27 mouse cellular contexts compared by ENCODE assay signal in the genomic region with DNA sequence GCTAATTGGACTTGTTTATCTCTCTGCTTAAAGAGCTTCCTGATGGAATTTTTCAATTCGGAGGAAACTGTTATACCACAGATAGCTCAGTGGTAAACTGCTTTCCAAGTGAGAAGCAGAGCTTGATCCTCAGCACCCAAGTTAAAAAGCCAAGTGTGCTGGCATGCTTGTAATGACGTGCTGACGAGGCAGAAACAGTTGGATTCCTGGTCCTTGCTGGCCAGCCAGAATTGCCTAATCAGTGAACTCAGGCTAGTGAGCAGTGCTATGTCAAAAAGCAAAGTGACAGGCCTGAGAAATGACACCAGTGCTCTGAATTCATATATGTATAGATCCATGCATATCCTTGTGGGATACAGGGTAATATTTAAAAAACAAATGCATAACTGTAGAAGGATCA.
DNase-seq lines count a peak whose midpoint lies in the region; ATAC-seq and TF ChIP-seq lines count a peak whose summit lies in the region.
"Had no signal": no experiment of that assay in that cellular context is flagged by ENCODE, and none has a peak within 500 bp of the region (broad histone marks: within the 10 kb centered on the region; RNA-seq: fewer than 3 reads in every experiment).

No protein-coding gene starts in this region.

- no peak for TF ChIP-seq POLR2A in lung, adult 2 months (IDR thresholded peaks at IDR 0.05; ENCODE audit: borderline replicate concordance, extremely low read depth, low read depth, low read length)

- no peaks in the 10 kb centered on the region for H3K9me3 ChIP-seq in heart, embryonic 10.5 days
- no peaks in the 10 kb centered on the region for H3K9me3 ChIP-seq in heart, embryonic 12.5 days (replicated peaks)
- no peaks in the 10 kb centered on the region for H3K9me3 ChIP-seq in lung, postnatal 0 days (ENCODE audit: low read length)
- H3K9me3 ChIP-seq: embryonic facial prominence, embryonic 12.5 days; embryonic facial prominence, embryonic 15.5 days; forebrain, embryonic 15.5 days had no signal

- TF ChIP-seq CTCF in lung, postnatal 0 days (IDR thresholded peaks at IDR 0.05): no peak
- no peak for TF ChIP-seq CTCF in lung, adult 2 months (IDR thresholded peaks at IDR 0.05; ENCODE audit: insufficient read depth, low read length)

- intact Hi-C loops in heart, postnatal 10 days (cut with DNase I): no loop called here

- no peak for TF ChIP-seq EP300 in lung, postnatal 0 days (IDR thresholded peaks at IDR 0.05)

- 25% methylated on average over 3 of the region's 3 CpGs for WGBS in heart, embryonic 10.5 days
- WGBS in heart, embryonic 12.5 days: 15% methylated on average over 3 of the region's 3 CpGs
- WGBS in lung, postnatal 0 days: 40% methylated on average over 3 of the region's 3 CpGs
- 53% methylated on average over 3 of the region's 3 CpGs for whole genome bisulfite sequencing in lung, adult 2 months

- ATAC-seq in heart, embryonic 12.5 days (ENCODE audit: insufficient number of reproducible peaks, low FRiP score): no peak
- ATAC-seq in lung, postnatal 0 days: no peak
- ATAC-seq: forebrain, embryonic 15.5 days; hindbrain, postnatal 0 days; inflammation-experienced regulatory T-cells, adult 6 months; intestine, embryonic 16.5 days; Patski had no signal

- no peak overlapping the region for H3K4me2 ChIP-seq in heart, embryonic 12.5 days
- H3K4me2 ChIP-seq in lung, postnatal 0 days (replicated peaks; ENCODE audit: low read depth, low read length): no peak overlapping the region
- H3K4me2 ChIP-seq: embryonic facial prominence, embryonic 12.5 days; embryonic facial prominence, embryonic 15.5 days; forebrain, embryonic 15.5 days; heart, embryonic 13.5 days; hindbrain, embryonic 14.5 days had no signal

- H3K9ac ChIP-seq in heart, embryonic 12.5 days: no peak overlapping the region
- no peak overlapping the region for H3K9ac ChIP-seq in lung, postnatal 0 days (replicated peaks; ENCODE audit: low read depth)
- H3K9ac ChIP-seq: embryonic facial prominence, embryonic 12.5 days; embryonic facial prominence, embryonic 15.5 days; forebrain, embryonic 15.5 days; heart, embryonic 13.5 days; hindbrain, embryonic 14.5 days had no signal

- peak; percentile 17 to 24 for DNase-seq in heart, adult 18-20 months
- DNase-seq in heart, embryonic 10.5 days (ENCODE audit: low spot score): no peak
- DNase-seq in heart, postnatal 10 days: peak; percentile 15 to 27
- peak; percentile 7 for DNase-seq in lung, postnatal 0 days (ENCODE audit: low spot score)
- no peak for DNase-seq in lung, adult 2 months
- DNase-seq in lung, postnatal 36 days: peak; percentile 2
- DNase-seq in thymus, postnatal 25 days: no peak
- DNase-seq: adrenal gland, adult 2 months; adrenal gland, postnatal 14 days; B cell, adult 2 months; cerebellum, adult 11 months; cerebellum, adult 2 months; cerebellum, adult 9-11 months; cerebellum, postnatal 25 days; gastrocnemius, postnatal 25 days had no signal

- no peaks in the 10 kb centered on the region; the same call in 1 of the 2 replicates for H3K36me3 ChIP-seq in heart, embryonic 10.5 days
- no peaks in the 10 kb centered on the region for H3K36me3 ChIP-seq in heart, embryonic 12.5 days
- H3K36me3 ChIP-seq in lung, postnatal 0 days (ENCODE audit: insufficient read depth, low read length): no peaks in the 10 kb centered on the region
- H3K36me3 ChIP-seq: embryonic facial prominence, embryonic 15.5 days; forebrain, embryonic 15.5 days; G1E had no signal

- H3K27ac ChIP-seq in heart, embryonic 10.5 days: no peak overlapping the region
- H3K27ac ChIP-seq in heart, embryonic 12.5 days (ENCODE audit: poor library complexity, severe bottlenecking): no peak overlapping the region
- H3K27ac ChIP-seq in lung, postnatal 0 days (ENCODE audit: low read length): no peak overlapping the region
- H3K27ac ChIP-seq: embryonic facial prominence, embryonic 12.5 days; embryonic facial prominence, embryonic 15.5 days; forebrain, embryonic 15.5 days; heart, embryonic 13.5 days; hindbrain, embryonic 14.5 days; hindbrain, postnatal 0 days had no signal

- no peaks in the 10 kb centered on the region for H3K27me3 ChIP-seq in heart, embryonic 10.5 days (ENCODE audit: insufficient read depth, poor library complexity, severe bottlenecking)
- no peaks in the 10 kb centered on the region for H3K27me3 ChIP-seq in heart, embryonic 12.5 days (replicated peaks)
- no peaks in the 10 kb centered on the region for H3K27me3 ChIP-seq in lung, postnatal 0 days (replicated peaks; ENCODE audit: insufficient read depth, low read length)
- H3K27me3 ChIP-seq: CH12.LX; embryonic facial prominence, embryonic 12.5 days; embryonic facial prominence, embryonic 15.5 days; forebrain, embryonic 15.5 days; heart, embryonic 13.5 days; Patski had no signal

- H3K4me1 ChIP-seq in heart, embryonic 10.5 days: peaks cover 5% of the 10 kb centered on the region; the same call in 1 of the 2 replicates
- peaks cover 7% of the 10 kb centered on the region; the same call in 1 of the 2 replicates for H3K4me1 ChIP-seq in heart, embryonic 12.5 days (replicated peaks)
- H3K4me1 ChIP-seq in lung, postnatal 0 days (ENCODE audit: insufficient read depth, low read depth, low read length): no peaks in the 10 kb centered on the region
- no peaks in the 10 kb centered on the region for H3K4me1 ChIP-seq in lung, adult 2 months (ENCODE audit: control insufficient read depth, insufficient read depth, low read length)
- H3K4me1 ChIP-seq: embryonic facial prominence, embryonic 12.5 days; embryonic facial prominence, embryonic 15.5 days; forebrain, embryonic 15.5 days had no signal

- no peak overlapping the region for H3K4me3 ChIP-seq in heart, embryonic 10.5 days
- H3K4me3 ChIP-seq in heart, embryonic 12.5 days: no peak overlapping the region
- no peak overlapping the region for H3K4me3 ChIP-seq in lung, postnatal 0 days (ENCODE audit: low read depth, low read length)
- H3K4me3 ChIP-seq in lung, adult 2 months (replicated peaks; ENCODE audit: extremely low read depth, low read depth, low read length): no peak overlapping the region
- H3K4me3 ChIP-seq: embryonic facial prominence, embryonic 12.5 days; embryonic facial prominence, embryonic 15.5 days; forebrain, embryonic 15.5 days; heart, embryonic 13.5 days had no signal

Comparison
In these comparisons a context has a peak if more than half of its experiments do, and no peak if none do; other contexts are left out.
1. DNase-seq: peak in heart, adult 18-20 months (2 of 2), heart, postnatal 10 days (2 of 2), lung, postnatal 0 days (single experiment) and lung, postnatal 36 days (single experiment); none in heart, embryonic 10.5 days (single experiment), lung, adult 2 months (single experiment) and thymus, postnatal 25 days (single experiment).